Mouse (Mus musculus) R1 (cell line): Measurements from ENCODE around the gene Pced1b.

ENCODE experiments used
- DNase-seq: peaks from one replicate; pipeline ENCODE4 v3.0.0-alpha.2; 2018; ENCODE audit warnings: low read depth, low spot score

The Pced1b gene

GRCm38 (mm10) chr15:97286731-97287130 lies 39.8 kb downstream of the Pced1b start:
- DNase-seq, result no peak

GRCm38 (mm10) chr15:97287436-97288143 lies 40.7 kb downstream of the Pced1b start:
- DNase-seq, result peak; percentile 77

- no peak for DNase-seq
These were observed 41.8 kb downstream of the Pced1b start for GRCm38 (mm10) chr15:97288690-97289089.

GRCm38 (mm10) chr15:97289176-97289575 lies 42.3 kb downstream of the Pced1b start:
- DNase-seq, result no peak

GRCm38 (mm10) chr15:97290351-97290750 lies 43.4 kb downstream of the Pced1b start:
- no peak for DNase-seq

- peak; percentile 41 for DNase-seq
These were observed 44.6 kb downstream of the Pced1b start for GRCm38 (mm10) chr15:97291291-97292050.

GRCm38 (mm10) chr15:97307935-97308334 lies 61.0 kb downstream of the Pced1b start:
- no peak for DNase-seq

- DNase-seq, result no peak
These were observed 62.6 kb downstream of the Pced1b start for GRCm38 (mm10) chr15:97309533-97309932.

- DNase-seq, result no peak
These were observed 63.3 kb downstream of the Pced1b start for GRCm38 (mm10) chr15:97310251-97310650.

GRCm38 (mm10) chr15:97311211-97311610 lies 64.3 kb downstream of the Pced1b start:
- no peak for DNase-seq

- no peak for DNase-seq
These were observed 65.0 kb downstream of the Pced1b start for GRCm38 (mm10) chr15:97311937-97312336.

- no peak for DNase-seq
These were observed 68.0 kb downstream of the Pced1b start for GRCm38 (mm10) chr15:97314720-97315421.

GRCm38 (mm10) chr15:97315422-97315757 lies 68.5 kb downstream of the Pced1b start:
- no peak for DNase-seq

GRCm38 (mm10) chr15:97318365-97319001 lies 71.6 kb downstream of the Pced1b start:
- DNase-seq, result no peak

GRCm38 (mm10) chr15:97322821-97323220 lies 75.9 kb downstream of the Pced1b start:
- no peak for DNase-seq

GRCm38 (mm10) chr15:97323466-97323865 lies 76.6 kb downstream of the Pced1b start:
- peak; percentile 40 for DNase-seq

GRCm38 (mm10) chr15:97324311-97324710 lies 77.4 kb downstream of the Pced1b start:
- no peak for DNase-seq

- peak; percentile 89 for DNase-seq
These were observed 80.7 kb downstream of the Pced1b start for GRCm38 (mm10) chr15:97327500-97328081.

- peak; percentile 99 for DNase-seq
These were observed 85.7 kb downstream of the Pced1b start for GRCm38 (mm10) chr15:97332582-97332981.

GRCm38 (mm10) chr15:97337636-97338352 lies 90.9 kb downstream of the Pced1b start:
- peak; percentile 92 for DNase-seq
